Mouse (Mus musculus) heart, embryonic 12.5 days (tissue): ENCODE measurements around the gene Olfr825. TPM values are rescaled to one million over a fixed set of nuclear protein-coding genes. Genes with fewer than 3 reads are reported as not detected.

Experiments used
- polyA plus RNA-seq: library from polyadenylated mRNA; unstranded; fragments of >200 nt; fragmentation: Nextera tagmentation; extraction: Ambion mirVana; gene quantifications from 2 replicates; pipeline ENCODE4 v1.2.1, GENCODE M21; 2016

Olfr825 gene
- polyA plus RNA-seq, 1 experiment from 2014 or later = not detected

Other genes with a start within 250 kb of the Olfr825 start
- gene Olfr818, start 217.7 kb downstream of the Olfr825 start, polyA plus RNA-seq = not detected in 2 replicates
- gene Olfr819, start 199.5 kb downstream of the Olfr825 start, polyA plus RNA-seq = not detected in 2 replicates
- gene Olfr247, start 190.6 kb downstream of the Olfr825 start, polyA plus RNA-seq = not detected in 2 replicates
- gene Gm10310, start 181.7 kb downstream of the Olfr825 start, polyA plus RNA-seq = not detected in 2 replicates
- not detected in 2 replicates for gene Olfr820, start 154.1 kb downstream of the Olfr825 start, polyA plus RNA-seq
- gene Olfr821, start 136.4 kb downstream of the Olfr825 start, polyA plus RNA-seq = not detected in 2 replicates
- not detected in 2 replicates for gene Olfr822, start 95.6 kb downstream of the Olfr825 start, polyA plus RNA-seq
- not detected in 2 replicates for gene Olfr823, start 51.4 kb downstream of the Olfr825 start, polyA plus RNA-seq
- not detected in 2 replicates for gene Olfr824, start 36.8 kb downstream of the Olfr825 start, polyA plus RNA-seq
- not detected in 2 replicates for gene Olfr826, start 17.4 kb upstream of the Olfr825 start, polyA plus RNA-seq
- not detected in 2 replicates for gene Olfr827, start 47.6 kb upstream of the Olfr825 start, polyA plus RNA-seq
- gene Neurod4, start 113.5 kb upstream of the Olfr825 start, polyA plus RNA-seq = 0.05 and 0.08 TPM in 2 replicates
- gene Tespa1, start 156.1 kb upstream of the Olfr825 start, polyA plus RNA-seq = 0.27 and 0.37 TPM in 2 replicates
- gene Vmn2r84, start 227.6 kb upstream of the Olfr825 start, polyA plus RNA-seq = not detected in 2 replicates